Mouse (Mus musculus) heart, postnatal 0 days (tissue): ENCODE measurements around the gene Schip1.

Experiments used
- CTCF ChIP-seq: IDR thresholded peaks from 2 replicates; pipeline ENCODE4 v1.5.1; 2016; ENCODE audit warnings: antibody characterized with exemption, control low read depth, low read depth
- EP300 ChIP-seq: IDR thresholded peaks from 2 replicates; pipeline ENCODE4 v1.6.1; 2016; ENCODE audit warnings: antibody characterized with exemption, low read depth

DNA sequence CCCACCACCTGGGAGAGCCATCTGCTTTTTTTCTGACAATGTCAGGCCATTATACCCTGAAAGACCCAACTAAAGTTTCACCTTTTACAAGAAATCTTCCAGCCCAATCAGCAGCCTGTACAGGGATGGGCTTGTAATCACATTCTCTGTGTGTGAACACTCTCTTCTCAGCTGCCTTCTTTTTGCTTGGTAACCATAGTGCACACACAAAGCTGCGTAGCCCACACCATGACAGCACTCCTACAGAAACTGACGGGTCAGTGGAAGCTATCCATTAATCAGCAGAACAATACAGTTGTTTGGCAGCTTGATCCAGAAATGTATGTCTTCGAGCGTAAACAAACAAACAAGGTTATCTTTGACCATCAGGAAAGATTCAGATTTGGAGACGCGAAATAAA is 205.6 kb downstream of the Schip1 start:
- TF ChIP-seq EP300 (no peak), CTCF (no peak)
